Mouse (Mus musculus) ES-Bruce4 (cell line): ENCODE measurements around the gene Rps26.

Experiments used
- CTCF ChIP-seq: IDR thresholded peaks from one replicate; pipeline ENCODE4 v1.8.1; 2011; ENCODE audit warnings: low read depth, low read length
- POLR2A ChIP-seq: IDR thresholded peaks from one replicate; pipeline ENCODE4 v1.8.1; 2011; ENCODE audit warnings: low read length; ENCODE audit not compliant: insufficient read depth

DNA sequence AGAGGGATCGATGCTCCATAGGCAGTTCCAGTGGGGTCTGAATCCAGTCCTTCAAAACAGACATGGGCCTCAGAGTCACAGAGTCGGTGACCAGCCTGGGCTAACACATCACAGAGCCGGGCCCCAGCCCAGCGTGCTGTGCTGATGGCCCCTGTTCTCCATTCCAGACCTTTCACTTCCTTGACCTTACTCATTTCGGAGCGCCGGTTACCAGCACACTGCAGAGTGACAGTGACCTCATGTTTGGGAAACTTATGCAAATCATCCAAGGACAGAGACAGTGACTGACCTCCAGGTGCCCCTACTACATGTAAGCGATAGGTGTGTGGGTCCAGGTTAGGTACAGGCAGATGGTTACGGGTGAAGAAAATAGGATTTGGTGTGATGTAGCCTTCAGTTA, 44.6 kb upstream of the Rps26 start:
- TF ChIP-seq CTCF (no peak), POLR2A (no peak)
